Mouse (Mus musculus): ENCODE measurements around the gene Cdk12. TPM values are rescaled to one million over a fixed set of nuclear protein-coding genes. Genes with fewer than 3 reads are reported as not detected.

Gene Cdk12
- polyA plus RNA-seq, 3 experiments from 2014 or later: 17.0 to 29.1 (median 28.8) TPM

- no peak for ATAC-seq
These were observed 58.0 kb downstream of the Cdk12 start for GRCm38 (mm10) chr11:98260706-98261479.

GRCm38 (mm10) chr11:98265039-98265438 lies 62.2 kb downstream of the Cdk12 start:
- no peak for ATAC-seq

- ATAC-seq: no peak
These were observed 63.0 kb downstream of the Cdk12 start for GRCm38 (mm10) chr11:98265891-98266290.

DNA sequence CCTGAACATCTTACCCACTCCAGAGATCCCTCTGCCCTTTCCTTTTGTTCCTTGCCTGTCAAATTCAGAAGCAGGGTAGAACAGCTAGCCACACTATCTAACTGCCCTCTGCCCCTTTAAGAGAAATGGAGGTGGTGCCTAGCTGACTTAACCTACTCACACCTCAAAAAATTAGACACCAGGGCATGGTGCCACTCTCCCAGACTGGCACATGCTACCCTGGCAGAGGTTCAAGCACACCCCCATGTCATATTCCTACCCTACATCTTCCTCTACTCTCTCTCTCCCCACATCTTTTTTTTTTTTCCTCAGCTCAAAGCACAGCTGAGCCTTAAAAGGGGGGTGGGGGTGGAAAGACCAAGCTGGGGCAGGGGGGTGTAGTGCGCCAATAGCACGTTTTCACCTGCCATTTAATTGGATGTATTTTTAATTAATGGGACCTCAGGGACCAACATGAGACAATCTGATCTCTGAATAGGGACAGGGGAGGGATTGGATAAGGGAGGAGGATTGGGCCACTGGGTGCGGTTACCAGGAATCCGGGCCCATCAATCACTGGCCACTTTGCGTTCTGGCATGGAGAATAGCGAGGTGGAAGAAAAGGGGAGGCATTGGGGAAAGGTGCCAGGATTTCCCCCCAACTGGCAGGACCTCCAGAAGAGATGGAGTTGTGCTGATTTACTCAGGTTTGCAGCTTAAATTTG lies 64.0 kb downstream of the Cdk12 start:
- no peak for ATAC-seq

DNA sequence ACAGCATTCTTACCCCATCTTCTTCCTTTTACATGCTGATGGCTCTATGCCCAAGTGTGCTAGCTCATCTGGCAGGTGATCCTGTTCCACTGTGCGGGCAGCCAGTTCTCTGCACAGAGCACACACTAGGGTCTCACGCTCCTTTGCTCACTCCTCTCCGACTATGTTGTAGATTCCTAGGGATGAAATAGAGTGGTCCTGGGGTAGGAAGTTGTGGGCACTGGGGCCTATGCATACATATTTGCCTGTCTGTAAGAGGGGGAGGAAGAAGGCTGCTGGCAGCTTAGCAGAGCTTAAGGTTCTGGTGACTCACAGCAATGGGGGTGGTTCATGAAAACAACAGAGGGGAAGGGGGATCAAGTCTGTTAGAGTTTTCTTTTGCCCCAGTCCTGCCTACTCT lies 67.2 kb downstream of the Cdk12 start:
- no peak for ATAC-seq

- no peak for ATAC-seq
These were observed 67.6 kb downstream of the Cdk12 start for GRCm38 (mm10) chr11:98270466-98270865.

DNA sequence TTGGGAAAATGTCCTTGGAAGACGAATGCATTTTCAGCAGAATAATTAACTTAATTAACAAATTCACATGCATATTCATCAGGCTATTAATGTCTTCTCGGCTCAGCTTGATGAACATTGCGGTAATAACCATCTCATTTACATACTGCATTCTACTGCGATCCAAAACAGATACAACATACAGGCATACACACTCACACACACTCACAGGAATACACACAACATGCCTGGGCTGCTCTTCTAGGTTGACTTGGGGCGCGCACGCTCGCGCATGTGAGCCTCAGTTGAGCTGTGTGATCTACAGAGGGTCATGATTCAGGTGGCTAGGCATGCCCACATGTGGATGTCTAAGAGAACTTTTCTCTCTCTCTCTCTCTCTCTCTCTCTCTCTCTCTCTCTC lies 80.9 kb downstream of the Cdk12 start:
- no peak for ATAC-seq

DNA sequence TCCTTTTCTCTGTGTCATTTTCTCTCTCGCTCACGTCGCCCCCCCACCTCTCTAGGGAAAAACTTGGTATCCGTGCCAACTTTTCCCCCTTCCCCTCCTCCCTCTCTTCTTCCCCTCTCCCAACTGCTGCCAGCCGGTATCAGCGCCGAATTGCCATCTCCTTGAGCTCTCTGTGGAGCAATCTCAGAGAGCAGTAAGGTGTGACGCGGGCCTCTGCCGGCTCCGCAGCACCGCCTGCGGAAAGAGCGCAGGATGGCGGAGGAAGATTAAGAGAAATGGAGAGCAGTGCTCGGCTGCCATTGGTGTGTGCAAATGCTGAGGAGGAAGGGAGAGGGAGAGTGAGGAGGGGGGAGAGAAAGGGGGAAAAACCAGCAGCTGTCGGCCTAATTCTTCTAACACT lies 81.4 kb downstream of the Cdk12 start:
- no peak for ATAC-seq

DNA sequence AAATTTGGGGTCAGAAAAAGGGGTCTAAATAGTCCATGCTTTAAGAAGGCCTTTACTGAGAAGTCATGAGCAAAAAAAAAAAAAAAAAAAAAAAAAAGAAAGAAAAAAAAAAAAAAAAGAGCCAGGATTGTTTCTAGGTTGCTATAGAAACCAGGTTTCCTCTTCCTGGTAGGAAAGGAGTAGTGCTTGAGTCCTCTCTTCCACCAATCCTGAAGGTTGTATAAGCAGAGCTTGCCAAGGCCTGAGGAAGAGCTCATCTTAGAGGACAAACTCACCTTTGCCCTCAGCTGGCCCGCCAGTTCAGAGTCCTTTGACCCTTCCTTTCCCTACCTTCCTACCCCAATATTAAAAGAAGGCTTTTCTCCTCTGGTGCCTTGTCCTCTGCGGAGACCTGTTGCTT lies 82.5 kb downstream of the Cdk12 start:
- ATAC-seq: no peak

DNA sequence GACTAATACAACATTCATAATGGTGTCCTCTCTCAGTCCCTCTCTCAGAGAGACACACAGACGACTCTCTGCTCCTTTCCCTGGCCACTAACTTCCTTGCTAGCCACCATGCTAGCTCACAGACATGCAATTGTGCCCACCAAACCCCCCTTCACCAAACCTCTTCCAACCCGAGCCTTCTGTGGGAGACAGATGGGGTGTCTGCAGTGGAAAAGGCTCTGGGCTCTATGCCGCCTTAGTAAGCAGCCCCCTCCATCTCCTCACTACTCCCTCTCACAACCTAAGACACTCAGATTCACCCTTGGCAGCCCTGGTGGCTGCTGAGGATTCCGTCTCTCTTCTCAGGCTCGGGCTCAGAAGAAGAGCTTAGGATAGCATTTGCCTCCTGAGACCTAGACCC lies 84.7 kb downstream of the Cdk12 start:
- no peak for ATAC-seq

GRCm38 (mm10) chr11:98287961-98288360 lies 85.1 kb downstream of the Cdk12 start:
- no peak for ATAC-seq

- no peak for ATAC-seq
These were observed 87.0 kb downstream of the Cdk12 start for GRCm38 (mm10) chr11:98289873-98290272.

GRCm38 (mm10) chr11:98290906-98291305 lies 88.0 kb downstream of the Cdk12 start:
- no peak for ATAC-seq

GRCm38 (mm10) chr11:98293070-98293469 lies 90.2 kb downstream of the Cdk12 start:
- no peak for ATAC-seq

DNA sequence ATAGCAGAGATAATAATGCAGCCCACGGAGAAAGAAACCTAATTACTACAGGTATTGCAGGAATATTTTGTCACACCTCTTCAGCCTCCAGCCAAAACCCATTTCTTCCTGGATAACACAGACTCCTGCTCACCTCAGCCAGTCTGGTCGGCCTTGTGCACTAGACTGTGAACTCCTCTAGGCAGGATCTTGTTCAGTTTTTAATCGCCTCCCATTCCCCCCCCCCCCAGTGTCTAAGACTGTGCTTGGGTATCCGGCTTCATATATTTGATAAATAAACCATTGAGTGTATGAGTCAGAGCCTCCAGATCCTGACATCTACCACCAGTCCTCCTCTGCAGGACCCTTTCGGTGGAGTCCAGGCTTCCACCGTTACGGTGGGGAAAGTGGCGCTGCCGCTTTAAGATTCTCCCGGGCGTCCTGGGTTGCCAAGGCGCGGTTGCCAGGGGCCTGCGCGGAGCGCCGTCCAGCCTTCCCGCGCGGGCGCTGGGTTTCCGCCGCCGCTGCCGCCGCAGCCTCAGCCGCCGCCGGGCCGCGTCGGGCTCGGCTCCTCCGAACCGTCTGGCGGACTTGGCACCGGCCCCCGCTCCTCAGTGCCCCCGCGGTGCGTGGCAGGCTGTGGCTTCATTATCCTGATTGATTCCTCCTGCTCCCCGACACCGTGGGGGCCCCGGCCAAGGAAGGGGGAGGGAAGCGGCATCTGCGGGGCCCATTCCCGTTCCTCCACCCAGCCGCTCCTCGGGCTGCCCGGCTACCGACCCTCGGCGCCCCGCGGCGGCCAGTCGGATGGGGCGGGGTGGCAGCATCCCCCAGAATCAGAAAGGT lies 91.5 kb downstream of the Cdk12 start:
- ATAC-seq: peak; percentile 46

GRCm38 (mm10) chr11:98295013-98295585 lies 92.2 kb downstream of the Cdk12 start:
- ATAC-seq: no peak

GRCm38 (mm10) chr11:98296277-98296676 lies 93.4 kb downstream of the Cdk12 start:
- no peak for ATAC-seq

GRCm38 (mm10) chr11:98296916-98297315 lies 94.1 kb downstream of the Cdk12 start:
- ATAC-seq: no peak

DNA sequence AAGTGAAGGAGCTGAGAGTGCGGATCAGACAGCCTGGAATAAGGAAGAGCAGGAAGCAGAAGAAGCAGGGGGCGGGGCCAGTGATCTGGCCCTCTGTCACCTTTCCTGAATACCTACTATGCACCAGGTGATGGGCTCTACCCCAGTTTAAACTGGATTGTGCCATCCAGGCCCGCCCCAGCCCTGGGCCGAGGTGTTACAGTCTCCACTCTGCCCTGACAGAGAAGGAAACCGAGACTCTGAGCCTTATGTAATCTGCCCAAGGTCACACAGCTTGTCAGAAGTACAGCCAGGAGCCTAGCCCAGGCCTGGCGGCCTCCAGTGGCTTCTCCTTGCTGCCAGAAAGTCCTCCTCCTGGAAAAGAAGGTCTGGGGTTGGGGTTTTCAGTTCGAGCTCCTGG lies 94.9 kb downstream of the Cdk12 start:
- no peak for ATAC-seq

DNA sequence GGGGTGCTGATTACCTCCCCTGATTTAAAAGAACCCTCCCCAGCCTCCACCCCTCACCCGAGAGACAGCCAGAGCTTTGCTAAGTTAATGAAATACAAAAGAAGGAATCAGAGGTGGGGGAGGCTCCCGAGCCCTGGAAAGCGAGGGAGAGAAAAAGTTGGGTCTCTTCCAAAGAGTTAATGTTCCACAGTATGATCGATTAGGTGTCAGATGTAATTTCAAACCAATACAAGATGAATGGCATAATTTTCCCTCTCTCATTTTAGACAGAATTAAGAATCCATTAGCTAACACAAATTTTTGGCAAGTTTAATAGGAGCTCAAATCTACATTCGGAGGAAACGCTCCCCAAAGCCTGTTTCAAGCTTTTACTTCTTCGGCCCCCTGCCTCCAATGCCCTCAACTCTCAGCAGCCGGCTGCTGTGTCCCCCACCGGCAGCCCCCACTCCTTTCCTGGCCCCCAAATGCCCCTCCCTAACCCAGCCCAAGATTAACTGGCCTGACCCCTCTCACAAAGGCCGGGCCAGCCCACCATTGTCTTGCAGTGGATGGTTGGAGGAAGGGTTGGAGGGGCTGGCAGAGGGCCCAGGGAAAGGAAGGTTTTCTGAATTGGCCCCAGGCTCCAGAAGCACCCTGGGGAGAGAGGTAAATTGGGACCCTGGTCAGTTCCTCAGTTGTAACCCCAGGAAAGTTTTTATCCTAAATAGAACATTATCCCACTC lies 95.8 kb downstream of the Cdk12 start:
- ATAC-seq: no peak

GRCm38 (mm10) chr11:98313790-98314323 lies 111.0 kb downstream of the Cdk12 start:
- ATAC-seq: no peak

GRCm38 (mm10) chr11:98317479-98317878 lies 114.6 kb downstream of the Cdk12 start:
- no peak for ATAC-seq

All from inflammation-experienced regulatory T-cells, adult 6 months (primary cell).